Mouse (Mus musculus) gastrocnemius, adult 18-20 months (tissue): ENCODE measurements around the gene Btg2. TPM values are rescaled to one million over a fixed set of nuclear protein-coding genes. Genes with fewer than 3 reads are reported as not detected.

Experiments
- DNase-seq: peaks from one replicate; pipeline ENCODE4 v3.0.0; 2021; ENCODE audit warnings: low spot score
- total RNA-seq, 2 experiments: library from RNA; stranded (reverse); gene quantifications; 2 replicates each; pipeline ENCODE4 v1.2.3; 2021

Gene Btg2
- total RNA-seq, 2 experiments from 2014 or later = 41.2 to 63.7 TPM

GRCm38 (mm10) chr1:134060849-134061569 is 17.9 kb downstream of the Btg2 start:
- peak; percentile 92 for DNase-seq

GRCm38 (mm10) chr1:134059739-134060695 is 18.9 kb downstream of the Btg2 start:
- DNase-seq = no peak

- DNase-seq = no peak
Measured at GRCm38 (mm10) chr1:134058870-134059269, 20.1 kb downstream of the Btg2 start.

GRCm38 (mm10) chr1:134057736-134058135 is 21.2 kb downstream of the Btg2 start:
- no peak for DNase-seq

GRCm38 (mm10) chr1:134056285-134056684 is 22.6 kb downstream of the Btg2 start:
- DNase-seq = no peak

GRCm38 (mm10) chr1:134055666-134056245 is 23.2 kb downstream of the Btg2 start:
- no peak for DNase-seq

- no peak for DNase-seq
Measured at GRCm38 (mm10) chr1:134055058-134055457, 23.9 kb downstream of the Btg2 start.

GRCm38 (mm10) chr1:134053207-134053606 is 25.7 kb downstream of the Btg2 start:
- peak; percentile 87 for DNase-seq

GRCm38 (mm10) chr1:134049542-134049941 is 29.4 kb downstream of the Btg2 start:
- DNase-seq = no peak

GRCm38 (mm10) chr1:134048759-134049158 is 30.2 kb downstream of the Btg2 start:
- DNase-seq = peak; percentile 74

GRCm38 (mm10) chr1:134047431-134047830 is 31.5 kb downstream of the Btg2 start:
- DNase-seq = no peak

GRCm38 (mm10) chr1:134046387-134046786 is 32.5 kb downstream of the Btg2 start:
- DNase-seq = no peak

GRCm38 (mm10) chr1:134045971-134046370 is 32.9 kb downstream of the Btg2 start:
- peak; percentile 73 for DNase-seq

GRCm38 (mm10) chr1:134044805-134045204 is 34.1 kb downstream of the Btg2 start:
- no peak for DNase-seq

GRCm38 (mm10) chr1:134042341-134042740 is 36.6 kb downstream of the Btg2 start:
- no peak for DNase-seq

GRCm38 (mm10) chr1:134041900-134042299 is 37.0 kb downstream of the Btg2 start:
- DNase-seq = no peak

GRCm38 (mm10) chr1:134039361-134039760 is 39.6 kb downstream of the Btg2 start:
- DNase-seq = no peak

GRCm38 (mm10) chr1:134038336-134038735 is 40.6 kb downstream of the Btg2 start:
- DNase-seq = no peak

GRCm38 (mm10) chr1:134037172-134037571 is 41.7 kb downstream of the Btg2 start, which contains the start of gene Fmod:
Gene Fmod (plus strand): TSS chr1:134037254.
- DNase-seq = no peak

GRCm38 (mm10) chr1:134036492-134036891 is 42.4 kb downstream of the Btg2 start:
- no peak for DNase-seq

- DNase-seq = no peak
Measured at GRCm38 (mm10) chr1:134028161-134028846, 50.6 kb downstream of the Btg2 start.
